Mouse (Mus musculus): Measurements from ENCODE around the gene Myrf. TPM values are rescaled to one million over a fixed set of nuclear protein-coding genes. Genes with fewer than 3 reads are reported as not detected.
A peak's percentile ranks its signal among the peaks of the same experiment; 100 is the strongest.

Myrf gene
- polyA plus RNA-seq, 1 experiment from 2014 or later = 1.3 TPM

DNA sequence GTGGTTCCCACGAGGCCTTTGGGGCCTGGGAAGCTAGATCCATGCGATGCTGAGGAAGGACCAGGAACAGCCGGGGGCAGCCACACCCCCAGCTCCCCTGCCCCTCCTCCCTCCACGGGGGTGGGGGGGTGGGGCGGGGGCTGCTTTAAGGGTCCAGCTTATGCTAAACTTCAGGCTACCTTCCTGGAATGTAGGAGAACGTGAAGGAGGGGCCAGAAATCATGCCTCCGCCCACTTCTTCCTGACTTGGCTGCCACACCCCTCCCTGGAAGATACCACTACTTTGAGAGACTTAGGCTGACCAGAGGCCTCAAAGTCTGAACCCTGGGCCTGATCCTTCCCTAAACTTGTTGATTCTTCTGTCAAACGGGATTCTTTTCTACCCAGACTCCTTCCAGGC lies 17.9 kb downstream of the Myrf start:
- no peak overlapping the region for H3K4me2 ChIP-seq (replicated peaks)
- no peak overlapping the region for H3K4me3 ChIP-seq
- no peak overlapping the region for H3K27ac ChIP-seq
- H3K27me3 ChIP-seq = no peaks in the 10 kb centered on the region
- ATAC-seq (ENCODE audit: low FRiP score, low read depth) = no peak
- H3K36me3 ChIP-seq = no peaks in the 10 kb centered on the region
- H3K9me3 ChIP-seq = no peaks in the 10 kb centered on the region
- 27% methylated on average over 8 of the region's 8 CpGs for WGBS
- peaks cover 14% of the 10 kb centered on the region for H3K4me1 ChIP-seq
- H3K9ac ChIP-seq = no peak overlapping the region

DNA sequence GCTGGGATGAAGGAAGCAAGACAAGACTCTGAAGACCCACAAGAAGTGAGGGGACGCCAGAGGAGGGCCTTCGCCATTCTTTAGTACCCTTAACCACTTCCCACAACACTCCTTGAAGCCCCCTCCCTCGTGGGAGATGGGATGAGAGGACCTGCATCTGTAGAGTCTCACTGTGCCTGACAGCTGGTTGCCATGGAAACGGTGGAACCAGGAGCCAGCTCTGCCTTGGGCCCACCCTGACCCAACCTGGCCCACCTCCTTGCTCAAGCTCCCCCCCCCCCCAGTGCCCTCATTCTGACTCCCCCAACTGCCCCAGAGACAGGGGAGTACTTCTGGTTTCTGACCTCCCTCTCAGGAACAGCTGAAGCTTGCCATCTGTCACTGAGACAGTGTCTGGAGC lies 19.0 kb downstream of the Myrf start:
- Histone ChIP-seq H3K9me3 (no peaks in the 10 kb centered on the region), H3K4me1 (peaks cover 14% of the 10 kb centered on the region), H3K9ac (no peak overlapping the region), H3K27ac (no peak overlapping the region), H3K4me3 (no peak overlapping the region), H3K36me3 (no peaks in the 10 kb centered on the region), H3K27me3 (no peaks in the 10 kb centered on the region), H3K4me2 (replicated peaks) (no peak overlapping the region)
- ATAC-seq (ENCODE audit: low FRiP score, low read depth) = no peak
- WGBS = 30% methylated on average over 4 of the region's 4 CpGs

DNA sequence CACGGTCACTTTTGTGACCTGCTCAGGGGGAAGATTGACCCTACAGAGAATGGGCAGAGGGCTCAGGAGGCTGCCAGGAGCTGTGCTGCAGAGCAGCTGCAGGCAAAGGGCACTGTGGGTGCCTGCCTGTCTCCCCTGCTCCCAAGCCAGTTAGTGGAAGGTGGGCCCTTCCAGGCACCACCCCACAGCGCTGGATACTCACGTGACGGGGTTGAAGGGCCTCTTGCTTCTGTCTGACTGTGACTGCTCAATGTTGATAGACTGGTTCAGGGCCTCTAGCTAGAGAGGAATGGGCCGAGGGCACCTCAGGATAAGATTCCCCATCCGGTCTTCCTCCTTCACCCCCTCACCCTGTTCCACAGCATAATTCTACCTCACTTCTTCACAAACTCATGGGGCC lies 21.0 kb downstream of the Myrf start:
- Histone ChIP-seq H3K9ac (no peak overlapping the region), H3K4me3 (no peak overlapping the region), H3K27me3 (no peaks in the 10 kb centered on the region), H3K27ac (no peak overlapping the region), H3K4me1 (no peaks in the 10 kb centered on the region), H3K36me3 (no peaks in the 10 kb centered on the region), H3K4me2 (replicated peaks) (no peak overlapping the region), H3K9me3 (no peaks in the 10 kb centered on the region)
- 70% methylated on average over 6 of the region's 6 CpGs for WGBS
- no peak for ATAC-seq (ENCODE audit: low FRiP score, low read depth)

DNA sequence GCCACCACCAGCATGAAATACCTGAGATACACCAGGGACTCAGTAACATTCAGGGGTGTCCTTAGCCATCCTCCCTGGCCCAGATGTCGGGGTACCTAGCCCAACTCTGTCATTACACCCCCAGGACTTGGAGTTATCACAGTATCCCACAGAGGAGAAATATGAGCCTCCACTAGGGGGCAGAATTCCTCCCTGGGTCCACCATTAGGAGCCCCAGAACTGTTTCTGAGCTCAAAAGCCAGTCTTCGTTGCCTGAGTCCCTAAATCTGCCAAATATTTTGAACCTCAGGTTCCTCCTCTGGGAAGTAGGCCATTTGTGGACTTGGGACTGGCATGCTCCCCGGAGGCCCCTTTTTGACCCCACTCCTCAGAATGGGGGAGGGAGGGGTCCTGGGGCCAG lies 21.4 kb downstream of the Myrf start:
- ATAC-seq (ENCODE audit: low FRiP score, low read depth) = no peak
- no peaks in the 10 kb centered on the region for H3K4me1 ChIP-seq
- 38% methylated on average over 3 of the region's 3 CpGs for WGBS

DNA sequence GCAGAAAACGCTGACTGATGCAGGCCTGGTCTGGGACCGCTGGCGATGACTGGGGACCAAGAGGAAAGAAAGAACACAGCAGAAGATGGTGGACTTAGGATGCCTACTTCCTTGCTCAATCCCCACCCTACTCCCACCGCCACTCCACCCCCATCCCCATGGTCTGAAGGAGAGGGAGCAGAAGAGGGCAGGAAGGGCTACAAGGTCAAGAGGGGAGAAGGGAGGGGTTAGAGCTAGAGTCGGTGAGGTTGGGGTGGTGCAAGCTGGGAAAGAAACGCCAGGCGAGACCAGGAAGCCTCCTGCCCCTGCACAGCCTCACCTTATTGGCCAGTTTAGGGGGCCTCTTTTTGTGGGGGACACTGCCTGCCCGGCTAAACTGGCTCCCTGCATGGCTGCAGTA lies 24.4 kb downstream of the Myrf start:
- ATAC-seq (ENCODE audit: low FRiP score, low read depth) = no peak

More for the DNA sequence above, 21.4 kb downstream of the Myrf start:
- H3K4me2 ChIP-seq (replicated peaks) = no peak overlapping the region
- H3K27ac ChIP-seq = no peak overlapping the region
- no peak overlapping the region for H3K4me3 ChIP-seq
- H3K9ac ChIP-seq = no peak overlapping the region
- H3K9me3 ChIP-seq = no peaks in the 10 kb centered on the region
- no peaks in the 10 kb centered on the region for H3K27me3 ChIP-seq
- H3K36me3 ChIP-seq = no peaks in the 10 kb centered on the region

DNA sequence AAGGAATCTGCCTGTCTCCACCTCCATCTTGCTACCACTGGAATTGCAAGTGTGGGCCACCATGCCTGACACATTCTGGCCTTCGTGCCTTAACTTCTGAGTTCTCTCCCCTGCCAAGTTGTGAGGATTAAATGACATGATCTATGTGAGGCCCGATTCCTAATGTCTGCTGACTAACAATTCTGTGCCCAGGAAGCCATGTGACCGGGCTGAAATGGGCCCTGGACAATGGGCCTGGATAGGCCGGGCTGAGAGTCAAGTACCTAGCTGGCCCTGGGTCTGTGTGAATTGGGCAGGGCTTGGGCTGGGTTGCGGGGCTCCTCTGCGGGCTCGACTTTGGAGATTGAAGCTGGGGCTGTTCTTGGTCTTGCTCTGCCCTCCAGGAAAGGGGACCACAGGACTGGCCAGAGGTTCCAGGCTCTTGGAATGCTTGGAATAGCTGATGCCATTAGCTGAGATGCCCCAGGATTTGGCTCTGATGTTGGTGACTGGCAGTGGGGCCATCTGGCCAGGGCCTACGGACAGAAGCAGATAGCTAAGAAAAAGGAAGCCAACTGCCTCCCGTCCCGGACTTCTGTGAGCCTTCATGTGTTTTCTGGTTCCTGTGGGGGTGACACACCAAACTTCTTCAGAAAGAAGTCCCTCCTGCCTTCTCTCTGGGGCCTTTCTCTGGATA lies 26.6 kb downstream of the Myrf start:
- no peak for ATAC-seq (ENCODE audit: low FRiP score, low read depth)
- H3K27ac ChIP-seq = no peak overlapping the region
- whole genome bisulfite sequencing = 92% methylated on average over 10 of the region's 10 CpGs
- peaks cover 47% of the 10 kb centered on the region for H3K36me3 ChIP-seq
- H3K4me2 ChIP-seq (replicated peaks) = no peak overlapping the region
- H3K9me3 ChIP-seq = no peaks in the 10 kb centered on the region
- no peak overlapping the region for H3K9ac ChIP-seq
- no peaks in the 10 kb centered on the region for H3K27me3 ChIP-seq
- no peaks in the 10 kb centered on the region for H3K4me1 ChIP-seq
- no peak overlapping the region for H3K4me3 ChIP-seq

More for the DNA sequence above, 24.4 kb downstream of the Myrf start:
- H3K36me3 ChIP-seq = peaks cover 25% of the 10 kb centered on the region
- H3K4me3 ChIP-seq = no peak overlapping the region
- no peak overlapping the region for H3K27ac ChIP-seq
- no peaks in the 10 kb centered on the region for H3K9me3 ChIP-seq
- no peak overlapping the region for H3K4me2 ChIP-seq (replicated peaks)
- no peaks in the 10 kb centered on the region for H3K4me1 ChIP-seq
- 66% methylated on average over 8 of the region's 8 CpGs for WGBS
- H3K27me3 ChIP-seq = no peaks in the 10 kb centered on the region
- no peak overlapping the region for H3K9ac ChIP-seq

DNA sequence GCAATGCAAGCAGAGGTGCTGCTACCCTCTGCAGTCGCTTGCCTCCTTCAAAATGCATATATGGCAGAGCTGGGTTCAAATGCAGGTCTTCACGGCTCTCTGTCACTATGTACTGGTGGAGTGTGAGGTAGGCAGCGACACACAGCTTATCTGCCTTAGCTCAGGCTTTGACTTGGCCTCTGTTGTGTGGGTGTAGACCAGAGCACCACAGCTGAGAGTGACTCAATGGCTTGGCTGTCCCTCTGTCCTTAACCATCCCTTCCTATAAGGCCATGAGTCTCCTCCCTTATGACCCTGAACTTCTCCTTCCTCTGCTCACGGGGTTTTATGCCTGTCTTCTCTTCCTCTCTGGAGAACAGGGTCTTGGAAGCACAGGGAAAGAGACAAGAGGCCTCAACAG lies 29.7 kb downstream of the Myrf start:
- no peak for ATAC-seq (ENCODE audit: low FRiP score, low read depth)
- 86% methylated on average over 4 of the region's 4 CpGs for WGBS
- Histone ChIP-seq H3K27ac (no peak overlapping the region), H3K36me3 (peaks cover 77% of the 10 kb centered on the region), H3K4me3 (no peak overlapping the region), H3K9me3 (no peaks in the 10 kb centered on the region), H3K4me2 (replicated peaks) (no peak overlapping the region), H3K9ac (no peak overlapping the region), H3K4me1 (no peaks in the 10 kb centered on the region), H3K27me3 (no peaks in the 10 kb centered on the region)

DNA sequence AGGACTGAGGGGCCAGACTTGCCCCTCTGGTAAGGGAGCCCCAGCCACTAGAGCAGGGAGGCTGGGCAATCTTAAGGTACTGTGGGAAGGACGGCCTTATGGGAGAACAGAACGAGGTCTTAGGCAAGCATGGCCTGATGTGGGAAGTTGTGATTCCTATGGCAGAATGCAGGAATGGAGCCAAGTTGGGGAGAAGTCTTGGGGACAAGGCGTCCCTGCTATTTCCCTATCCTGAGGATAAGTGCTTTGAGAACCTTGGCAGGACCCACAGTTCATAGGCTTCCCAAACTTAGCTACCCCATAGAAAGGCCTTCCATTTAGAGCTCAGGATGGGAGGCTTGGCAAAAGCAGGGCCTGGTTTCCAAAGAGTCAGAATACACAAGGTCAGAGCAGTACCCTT lies 31.7 kb downstream of the Myrf start:
- ATAC-seq (ENCODE audit: low FRiP score, low read depth) = no peak
- 90% methylated on average over 3 of the region's 3 CpGs for WGBS
- H3K4me1 ChIP-seq = peaks cover 8% of the 10 kb centered on the region
- no peak overlapping the region for H3K9ac ChIP-seq
- H3K36me3 ChIP-seq = peaks cover 79% of the 10 kb centered on the region
- no peak overlapping the region for H3K4me2 ChIP-seq (replicated peaks)
- no peak overlapping the region for H3K4me3 ChIP-seq
- H3K27ac ChIP-seq = no peak overlapping the region
- H3K27me3 ChIP-seq = no peaks in the 10 kb centered on the region
- H3K9me3 ChIP-seq = no peaks in the 10 kb centered on the region

DNA sequence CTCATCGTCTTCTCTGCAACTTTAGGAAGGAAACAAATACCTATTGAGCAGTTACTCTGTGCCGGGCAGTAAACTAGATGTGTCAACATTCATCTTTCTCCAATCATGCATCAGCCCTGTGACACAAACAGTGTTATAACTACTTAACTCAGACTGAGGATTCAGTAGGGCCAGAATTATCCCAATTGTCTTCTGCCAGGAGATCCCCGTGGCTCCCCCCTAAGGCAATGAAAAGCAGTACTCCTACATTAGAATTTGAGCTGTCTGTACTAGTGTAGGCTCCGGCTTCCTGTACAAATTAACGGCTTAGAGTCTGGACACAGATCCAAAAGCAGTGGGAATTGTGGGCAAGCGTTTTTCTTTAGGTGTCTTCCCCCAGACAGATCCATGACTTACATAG lies 35.5 kb downstream of the Myrf start:
- Histone ChIP-seq H3K4me1 (peaks cover 17% of the 10 kb centered on the region), H3K4me2 (replicated peaks) (peak overlapping the region; percentile 93), H3K9me3 (no peaks in the 10 kb centered on the region), H3K36me3 (peaks cover 62% of the 10 kb centered on the region), H3K27me3 (no peaks in the 10 kb centered on the region), H3K27ac (0 out of 2 replicates have a peak overlapping the region, but pooled peaks have one; percentile 28), H3K4me3 (peak overlapping the region; percentile 91), H3K9ac (peak overlapping the region; percentile 86)
- ATAC-seq (ENCODE audit: low FRiP score, low read depth) = no peak
- WGBS = 71% methylated on average over 6 of the region's 6 CpGs

DNA sequence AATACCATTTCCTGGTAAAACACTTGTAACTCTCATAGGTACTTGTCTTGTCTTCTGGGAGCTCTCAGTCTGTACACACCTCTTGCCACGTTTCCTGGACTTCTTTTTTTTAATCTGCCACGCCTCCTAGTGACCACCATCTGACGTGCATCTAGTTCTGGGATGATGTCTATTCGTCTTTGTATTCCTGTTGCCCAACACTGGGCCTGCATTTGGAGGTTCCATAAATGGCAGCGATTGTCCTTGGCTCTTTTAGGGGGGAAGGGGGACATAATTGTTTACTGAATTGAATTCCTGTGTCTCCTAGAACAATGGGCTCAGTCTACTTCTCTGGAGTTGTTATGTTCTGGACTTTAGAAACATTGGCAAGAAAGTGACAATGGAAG lies 35.9 kb downstream of the Myrf start:
- no peaks in the 10 kb centered on the region for H3K27me3 ChIP-seq
- peak overlapping the region; percentile 93 for H3K4me2 ChIP-seq (replicated peaks)
- H3K9ac ChIP-seq = peak overlapping the region; percentile 86
- H3K9me3 ChIP-seq = no peaks in the 10 kb centered on the region
- H3K4me1 ChIP-seq = peaks cover 17% of the 10 kb centered on the region
- H3K4me3 ChIP-seq = peak overlapping the region; percentile 91
- ATAC-seq (ENCODE audit: low FRiP score, low read depth) = no peak
- H3K36me3 ChIP-seq = peaks cover 62% of the 10 kb centered on the region
- H3K27ac ChIP-seq = peak overlapping the region; percentile 84; the same call in 1 of the 2 replicates
- WGBS = 2% methylated on average over 5 of the region's 5 CpGs

DNA sequence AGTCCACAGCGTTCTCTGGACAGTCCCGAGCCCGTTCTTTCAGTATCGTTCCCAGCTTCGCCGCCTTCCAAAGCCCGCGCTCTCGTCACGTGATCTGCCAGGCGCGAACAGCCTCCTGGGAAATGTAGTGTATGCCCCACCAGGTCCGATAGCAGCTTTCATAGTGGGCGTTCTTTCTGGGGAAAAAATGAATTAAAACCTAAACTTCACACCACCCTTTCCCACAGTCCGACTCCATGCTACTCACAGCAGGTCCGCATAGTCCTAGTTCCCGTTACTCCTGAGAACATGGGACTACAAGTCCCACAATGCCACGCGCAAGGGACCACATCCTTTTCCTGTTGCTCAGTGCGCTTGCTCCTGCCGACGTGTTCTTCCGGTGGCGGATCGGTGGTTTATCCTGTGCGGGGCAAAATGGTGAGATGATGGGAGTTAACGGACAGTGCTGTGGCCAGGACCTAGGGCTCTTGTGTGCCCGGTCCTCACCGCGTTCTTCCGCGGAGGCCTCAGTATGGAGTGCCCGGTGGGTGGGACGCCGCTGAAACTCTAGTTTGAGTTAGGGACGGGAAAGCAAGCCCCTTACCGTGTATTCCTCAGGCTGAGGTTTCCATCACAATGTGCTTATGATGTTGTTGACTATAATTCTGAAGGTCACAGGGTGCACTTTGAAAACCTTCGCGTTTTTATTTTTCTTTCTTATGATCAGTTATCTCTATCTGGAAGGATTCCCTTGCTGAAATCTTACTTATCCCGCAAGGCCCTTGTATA lies 36.5 kb downstream of the Myrf start, which contains the start of the genes Tmem258 and Fen1:
Tmem258 (plus strand) TSS at position 167 of the 768 bp plus-strand sequence.
Fen1 (minus strand) TSS at position 322 of the 768 bp plus-strand sequence.
- ATAC-seq (ENCODE audit: low FRiP score, low read depth) = peak; percentile 93
- H3K4me1 ChIP-seq = peaks cover 17% of the 10 kb centered on the region
- H3K9me3 ChIP-seq = no peaks in the 10 kb centered on the region
- peak within 1 kb of the TSS; percentile 84 for H3K27ac ChIP-seq
- peak within 1 kb of the TSS; percentile 91 for H3K4me3 ChIP-seq
- WGBS = under 1% methylated on average over 40 of the region's 40 CpGs
- no peaks in the 10 kb centered on the region for H3K27me3 ChIP-seq
- H3K9ac ChIP-seq = peak within 1 kb of the TSS; percentile 86
- peak within 1 kb of the TSS; percentile 93 for H3K4me2 ChIP-seq (replicated peaks)
- H3K36me3 ChIP-seq = peaks cover 62% of the 10 kb centered on the region

DNA sequence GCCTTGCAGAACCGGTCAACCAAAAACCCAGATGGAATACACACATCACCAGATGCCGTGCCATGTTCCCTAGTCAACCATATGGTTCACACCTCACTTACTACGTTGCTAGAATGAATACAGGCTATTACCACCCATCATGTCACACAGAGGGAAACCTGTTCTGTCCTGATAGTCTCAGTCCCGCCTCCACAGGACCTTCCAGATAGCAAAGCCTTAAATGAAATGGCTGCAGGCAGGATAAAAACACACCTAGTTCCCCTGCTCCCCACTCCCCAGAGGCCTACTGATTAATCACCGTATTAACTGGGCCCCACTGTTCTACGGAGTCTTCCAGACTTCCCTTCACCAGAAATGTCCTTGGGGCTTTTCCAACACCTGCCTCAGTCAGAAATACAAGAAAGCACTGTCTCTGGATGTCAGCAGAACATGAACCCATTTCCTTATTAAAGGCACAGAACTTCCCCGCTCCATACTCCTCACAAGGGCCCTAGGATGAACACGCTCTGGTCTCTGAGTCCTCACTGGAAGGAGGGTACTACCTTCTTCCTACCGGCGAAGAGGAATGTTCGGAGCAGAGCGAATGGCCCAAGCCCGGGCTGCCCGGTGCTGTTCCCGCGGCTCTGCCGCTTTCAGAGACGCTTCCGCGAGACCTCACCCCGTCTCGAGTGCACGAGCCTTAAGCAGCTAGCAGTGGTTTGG lies 37.3 kb downstream of the Myrf start:
- H3K27me3 ChIP-seq = no peaks in the 10 kb centered on the region
- peaks cover 17% of the 10 kb centered on the region for H3K4me1 ChIP-seq
- H3K4me3 ChIP-seq = peak overlapping the region; percentile 91
- peak overlapping the region; percentile 84 for H3K27ac ChIP-seq
- H3K9me3 ChIP-seq = no peaks in the 10 kb centered on the region
- peaks cover 55% of the 10 kb centered on the region for H3K36me3 ChIP-seq
- no peak for ATAC-seq (ENCODE audit: low FRiP score, low read depth)
- WGBS = 2% methylated on average over 23 of the region's 23 CpGs
- peak overlapping the region; percentile 86 for H3K9ac ChIP-seq
- H3K4me2 ChIP-seq (replicated peaks) = peak overlapping the region; percentile 93
